Mouse (Mus musculus) liver, postnatal 0 days (tissue): ENCODE results near the gene Cep95.

ENCODE experiments used
- CTCF ChIP-seq: sonication (generic); IDR thresholded peaks from 2 replicates; pipeline ENCODE4 v1.5.1; 2016; ENCODE audit warnings: antibody characterized with exemption, low read depth
- EP300 ChIP-seq: IDR thresholded peaks from 2 replicates; pipeline ENCODE4 v1.6.1; 2016; ENCODE audit warnings: antibody characterized with exemption, low read depth, mild to moderate bottlenecking

DNA sequence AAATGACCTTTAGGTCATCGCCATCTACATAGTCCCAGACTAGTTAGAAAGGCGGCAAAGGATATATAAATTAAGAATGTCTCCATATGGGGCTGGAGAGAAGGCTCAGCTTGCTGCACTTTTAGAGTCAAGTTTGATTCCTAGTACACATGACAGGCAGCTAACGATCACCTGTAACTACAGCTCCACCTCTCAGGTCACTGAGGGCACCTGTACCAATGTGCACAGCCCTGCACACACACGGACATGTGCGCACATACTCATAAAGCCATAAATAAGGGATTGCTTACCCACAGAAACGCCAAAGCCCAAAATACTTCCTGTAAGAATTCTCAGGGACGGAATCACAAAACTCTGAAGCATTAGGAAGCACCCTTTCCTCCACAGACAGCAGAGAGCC, 39.0 kb downstream of the Cep95 start:
- TF ChIP-seq CTCF (no peak), EP300 (no peak)
